Mouse (Mus musculus): ENCODE measurements around the gene Usp6nl.

Gene Usp6nl

DNA sequence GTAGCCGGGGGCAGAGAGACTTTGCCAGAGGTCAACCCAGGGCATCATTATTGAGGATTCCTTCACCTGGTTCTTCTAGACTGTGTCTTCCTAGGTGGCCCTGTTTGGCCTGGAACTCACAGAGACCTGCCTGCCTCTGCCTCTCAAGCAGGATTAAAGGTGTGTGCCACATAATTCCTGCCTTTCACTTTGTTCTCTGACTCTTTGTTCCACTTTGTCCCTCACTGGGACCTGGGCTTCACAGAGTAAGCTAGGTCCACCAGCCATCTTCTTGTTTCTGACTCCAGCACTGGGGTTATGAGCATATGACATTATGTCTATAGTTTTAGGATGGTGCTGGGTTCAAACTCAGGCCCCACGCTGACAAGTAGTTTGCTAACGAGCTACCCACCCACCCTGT, 144.9 kb downstream of the Usp6nl start:
- DNase-seq (ENCODE audit: low spot score in 2 of 2) = no peak

DNA sequence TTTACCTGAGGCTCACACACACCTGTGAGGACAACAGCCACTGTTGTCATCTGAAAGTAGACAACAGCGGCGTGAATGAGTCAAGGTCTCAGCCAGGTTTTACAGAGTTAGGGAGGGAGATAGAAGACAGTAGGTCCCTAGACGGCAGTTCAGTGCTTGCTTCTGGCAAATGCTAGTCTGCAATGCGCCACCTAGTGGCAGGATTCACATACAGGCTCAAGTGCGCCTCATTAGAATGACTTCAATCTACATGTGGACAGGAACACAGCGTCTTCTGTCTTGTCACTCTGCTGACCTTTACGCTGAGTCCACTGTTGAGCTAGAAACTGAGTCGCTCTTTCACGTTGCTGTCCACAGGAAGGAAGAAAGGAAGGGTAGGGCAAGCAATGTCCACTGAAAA, 146.7 kb downstream of the Usp6nl start:
- DNase-seq (ENCODE audit: low spot score in 2 of 2) = peak in 1 of 2 experiments; percentile 51

DNA sequence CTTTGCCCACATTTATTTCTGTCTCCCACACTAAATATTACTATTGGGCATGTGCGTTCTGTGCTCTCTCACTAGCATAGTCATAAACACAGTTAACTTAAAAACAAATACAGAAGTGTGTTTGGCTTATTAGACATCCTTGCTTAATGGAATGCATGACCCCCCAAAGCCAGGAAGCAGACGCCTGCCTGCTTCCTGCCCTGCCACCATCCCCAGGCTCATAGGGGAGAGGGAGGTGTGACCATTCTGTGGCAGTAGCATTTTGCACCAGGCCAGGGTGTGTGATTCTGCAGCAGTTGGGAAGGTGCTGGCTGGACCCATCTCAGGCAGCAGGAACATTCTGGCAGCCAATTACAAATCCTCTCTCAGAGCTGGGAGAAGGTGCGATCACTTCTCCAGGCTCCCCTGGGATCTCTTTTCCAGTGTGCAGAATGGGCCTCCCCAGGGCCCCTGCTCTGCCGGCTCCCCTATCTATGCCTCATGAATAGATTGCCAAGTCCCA, 148.7 kb downstream of the Usp6nl start:
- no peak for DNase-seq (ENCODE audit: low spot score in 2 of 2)

DNA sequence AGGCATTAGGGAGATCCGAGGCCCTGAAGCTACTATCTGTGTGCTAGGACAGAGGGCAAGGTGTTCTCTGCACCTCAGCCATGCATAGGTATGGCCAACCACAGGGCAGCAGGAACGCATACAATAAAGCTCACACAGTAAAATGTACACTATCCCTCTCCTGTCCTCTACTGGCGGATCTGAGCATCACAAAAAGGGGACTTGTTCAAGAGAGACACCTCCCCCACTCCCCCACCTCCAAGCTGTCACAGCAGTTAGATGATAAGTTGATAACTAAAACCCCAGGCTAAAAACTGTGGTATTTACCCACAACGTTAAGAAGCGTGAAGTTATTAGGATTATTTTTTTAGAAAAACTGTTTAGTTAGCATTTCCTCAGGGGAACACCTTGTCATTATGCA, 151.4 kb downstream of the Usp6nl start:
- DNase-seq (ENCODE audit: low spot score in 2 of 2) = no peak

DNA sequence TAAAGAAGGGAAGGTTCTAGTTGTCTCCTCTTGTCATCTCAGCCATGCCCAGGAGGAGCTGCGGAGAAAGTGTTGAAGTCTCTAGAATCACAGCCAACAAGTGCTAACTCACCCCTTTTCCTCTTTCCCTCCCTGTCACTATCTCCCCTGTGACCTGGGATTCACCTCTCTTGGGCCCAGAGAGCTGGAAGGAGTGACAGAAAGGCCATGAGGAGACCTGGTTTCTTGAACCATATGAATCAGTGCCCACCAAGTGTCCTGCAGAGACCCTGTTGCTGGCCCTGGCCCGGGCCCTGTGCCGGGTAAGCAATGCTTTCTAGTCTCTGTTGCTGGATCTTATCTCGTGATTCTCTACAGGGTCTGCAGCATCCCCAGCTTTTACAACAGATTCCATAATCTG, 155.4 kb downstream of the Usp6nl start:
- DNase-seq (ENCODE audit: low spot score in 2 of 2) = no peak

DNA sequence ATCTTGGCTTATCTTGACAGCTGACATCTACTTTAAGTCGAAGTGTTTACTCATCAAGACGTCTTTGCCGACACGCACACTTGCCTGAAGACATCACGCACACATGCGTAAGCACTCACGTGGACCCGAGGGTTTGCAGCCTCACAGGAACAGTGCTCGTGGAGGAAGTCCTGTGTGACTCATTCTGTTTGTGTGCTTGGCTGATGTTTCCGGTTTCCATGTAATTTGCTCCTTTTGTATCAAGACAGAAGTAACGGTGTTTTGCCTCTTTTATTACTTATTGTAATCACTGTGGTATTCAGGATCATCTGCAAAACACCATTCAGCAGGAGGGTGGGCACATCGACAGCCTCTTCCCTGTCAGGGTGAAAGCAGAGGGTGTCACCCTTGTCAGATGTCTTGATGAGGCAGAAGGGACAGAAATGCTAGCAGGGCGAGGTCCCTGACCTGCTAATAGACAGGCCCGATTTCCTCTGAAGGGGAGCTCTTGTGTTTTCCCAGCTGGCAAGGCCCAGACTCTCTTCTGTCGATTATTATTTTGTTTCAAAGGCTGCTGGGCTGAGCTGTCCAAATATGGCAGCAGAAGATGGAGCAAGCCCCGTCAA, 156.0 kb downstream of the Usp6nl start:
- no peak for DNase-seq (ENCODE audit: low spot score in 2 of 2)

DNA sequence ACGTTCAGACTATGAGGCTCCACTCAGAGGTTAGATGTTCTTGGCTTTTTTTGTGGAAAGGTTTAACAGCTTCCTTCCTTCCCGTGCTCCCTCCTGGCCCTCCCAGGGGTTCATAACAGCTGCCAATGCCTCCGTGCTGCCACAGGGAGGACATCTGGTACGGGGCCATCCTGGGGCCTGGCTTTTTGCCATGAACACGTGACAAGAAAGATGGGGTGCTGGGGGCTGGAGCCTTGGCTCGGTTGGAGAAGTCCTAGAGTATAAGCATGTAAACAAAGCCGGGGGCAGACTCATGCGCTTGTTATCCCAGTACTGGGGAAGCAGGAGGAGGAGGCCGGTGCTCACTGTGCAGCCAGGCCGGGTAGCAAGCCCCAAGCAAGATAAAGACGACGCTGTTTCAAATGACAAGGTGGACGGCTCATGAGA, 156.5 kb downstream of the Usp6nl start:
- peak; percentile 31 to 37 for DNase-seq (ENCODE audit: low spot score in 2 of 2)

DNA sequence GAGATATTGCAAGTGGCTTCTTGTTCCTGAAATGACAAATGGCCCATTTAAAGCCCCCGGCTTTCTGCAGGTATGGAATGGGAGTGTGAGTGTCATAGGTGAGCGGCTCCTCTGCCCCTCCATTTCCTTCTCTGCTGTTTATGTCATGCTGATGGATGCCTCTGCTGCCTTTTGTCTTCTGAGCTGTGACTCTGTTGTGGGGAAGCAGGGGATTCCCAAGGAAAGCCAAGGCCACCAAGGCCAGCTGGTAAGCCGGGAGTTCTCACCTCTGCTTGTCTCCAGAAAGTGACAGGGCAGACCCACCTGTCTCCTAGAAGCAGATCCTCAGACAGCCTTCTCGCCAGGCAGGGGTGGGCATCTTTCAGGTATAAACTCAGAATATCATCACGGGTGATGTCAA, 157.2 kb downstream of the Usp6nl start:
- no peak for DNase-seq (ENCODE audit: low spot score in 2 of 2)

DNA sequence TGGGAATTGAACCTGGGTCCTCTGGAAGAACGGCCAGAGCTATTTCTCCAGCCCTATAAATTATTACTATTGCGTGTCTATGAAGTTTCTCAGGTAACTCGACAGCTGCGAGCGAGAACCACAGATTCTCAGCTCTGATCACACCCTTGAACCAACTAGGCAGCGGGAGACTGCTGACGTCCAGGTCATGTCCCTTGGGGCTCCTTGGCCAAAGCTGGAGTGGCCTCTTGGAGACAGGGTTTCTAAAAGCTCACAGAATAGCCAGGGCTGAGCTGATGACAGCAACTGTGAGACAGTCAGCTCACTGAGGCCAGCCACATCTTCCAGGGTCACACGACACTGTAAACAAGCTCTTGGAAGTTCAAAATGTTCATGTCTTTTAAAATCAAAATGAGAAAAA, 159.5 kb downstream of the Usp6nl start:
- DNase-seq (ENCODE audit: low spot score in 2 of 2) = no peak

DNA sequence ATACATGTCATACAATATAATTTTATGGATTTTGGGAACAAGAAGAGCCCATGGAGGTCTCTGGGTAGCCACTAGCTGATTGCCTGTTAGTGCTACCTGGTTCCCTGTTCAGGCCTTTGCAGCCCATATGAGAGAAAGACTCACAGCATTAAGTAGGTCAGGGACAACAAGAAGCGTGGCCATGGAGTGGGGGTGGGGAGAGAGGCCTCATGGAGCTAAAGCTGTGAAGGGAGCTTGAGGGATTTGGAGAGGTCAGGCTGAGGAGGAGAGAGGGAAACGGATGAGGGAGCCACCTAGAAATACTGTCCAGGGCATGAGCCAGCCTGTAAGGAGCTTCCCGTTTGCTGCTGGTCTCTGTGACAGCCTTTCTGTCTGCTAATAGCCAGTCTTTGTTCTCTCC, 159.9 kb downstream of the Usp6nl start:
- DNase-seq (ENCODE audit: low spot score in 2 of 2) = no peak

DNA sequence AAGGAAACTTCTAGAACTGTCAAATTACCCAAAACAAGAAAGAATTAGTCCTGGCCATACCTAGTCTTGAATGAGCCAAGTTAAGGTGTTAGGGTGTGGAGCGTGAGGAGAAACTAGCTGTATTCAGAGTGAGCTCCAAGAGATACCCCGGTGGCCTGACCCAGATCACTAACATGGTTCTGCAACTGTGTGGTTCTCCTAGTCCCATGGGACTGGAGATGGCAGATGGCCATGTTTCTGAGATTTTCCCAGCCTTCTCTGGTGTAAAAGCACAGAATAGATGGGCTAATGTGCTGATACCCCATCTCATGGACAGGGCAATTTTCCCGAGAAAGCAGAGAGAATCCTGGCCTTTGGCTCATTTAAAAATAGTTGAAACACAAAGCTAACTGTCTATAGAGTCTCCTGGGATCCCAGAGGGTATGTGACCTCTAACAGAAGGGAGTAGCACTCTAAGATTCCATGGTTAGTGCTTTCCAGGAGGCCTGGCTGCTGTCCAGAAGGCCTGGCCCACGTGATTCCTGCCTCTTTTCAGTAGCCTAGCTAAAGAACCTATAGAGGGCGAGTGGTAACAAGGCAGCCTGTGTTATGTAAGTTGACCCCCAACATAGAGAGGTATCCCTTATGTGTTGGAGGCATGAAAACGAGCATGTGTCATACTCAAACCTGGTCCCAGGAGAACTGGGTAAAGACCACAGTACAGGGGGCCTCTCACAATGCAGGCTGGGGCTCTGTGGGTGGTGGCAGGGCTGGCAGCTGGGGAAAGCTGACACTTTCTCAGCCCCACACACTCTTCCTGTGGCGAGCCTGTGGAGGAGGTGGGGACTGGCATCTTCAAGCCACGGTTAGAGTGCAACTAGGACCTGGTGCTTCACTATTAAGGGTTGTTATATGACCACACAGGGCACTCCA, 160.9 kb downstream of the Usp6nl start:
- no peak for DNase-seq (ENCODE audit: low spot score in 2 of 2)

DNA sequence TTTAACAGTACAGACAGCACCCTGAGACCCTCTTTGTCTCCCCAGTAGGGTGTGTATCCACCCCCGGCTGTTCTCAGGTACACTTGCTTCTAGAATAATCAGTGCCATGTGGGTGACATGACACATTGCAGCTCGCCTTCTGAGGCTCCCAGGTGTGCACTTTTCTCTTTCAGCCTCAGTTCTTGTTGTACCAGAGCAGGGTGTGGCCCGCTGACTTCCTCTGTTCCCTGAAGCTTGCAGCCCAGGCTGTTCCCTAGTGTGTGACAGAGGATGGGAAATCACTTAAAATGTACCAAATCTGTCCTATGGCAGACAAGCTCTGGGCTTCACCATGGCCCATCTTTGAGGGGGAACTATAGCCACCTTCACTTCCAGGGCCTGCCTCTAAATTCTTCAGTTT, 161.7 kb downstream of the Usp6nl start:
- no peak for DNase-seq (ENCODE audit: low spot score in 2 of 2)

DNA sequence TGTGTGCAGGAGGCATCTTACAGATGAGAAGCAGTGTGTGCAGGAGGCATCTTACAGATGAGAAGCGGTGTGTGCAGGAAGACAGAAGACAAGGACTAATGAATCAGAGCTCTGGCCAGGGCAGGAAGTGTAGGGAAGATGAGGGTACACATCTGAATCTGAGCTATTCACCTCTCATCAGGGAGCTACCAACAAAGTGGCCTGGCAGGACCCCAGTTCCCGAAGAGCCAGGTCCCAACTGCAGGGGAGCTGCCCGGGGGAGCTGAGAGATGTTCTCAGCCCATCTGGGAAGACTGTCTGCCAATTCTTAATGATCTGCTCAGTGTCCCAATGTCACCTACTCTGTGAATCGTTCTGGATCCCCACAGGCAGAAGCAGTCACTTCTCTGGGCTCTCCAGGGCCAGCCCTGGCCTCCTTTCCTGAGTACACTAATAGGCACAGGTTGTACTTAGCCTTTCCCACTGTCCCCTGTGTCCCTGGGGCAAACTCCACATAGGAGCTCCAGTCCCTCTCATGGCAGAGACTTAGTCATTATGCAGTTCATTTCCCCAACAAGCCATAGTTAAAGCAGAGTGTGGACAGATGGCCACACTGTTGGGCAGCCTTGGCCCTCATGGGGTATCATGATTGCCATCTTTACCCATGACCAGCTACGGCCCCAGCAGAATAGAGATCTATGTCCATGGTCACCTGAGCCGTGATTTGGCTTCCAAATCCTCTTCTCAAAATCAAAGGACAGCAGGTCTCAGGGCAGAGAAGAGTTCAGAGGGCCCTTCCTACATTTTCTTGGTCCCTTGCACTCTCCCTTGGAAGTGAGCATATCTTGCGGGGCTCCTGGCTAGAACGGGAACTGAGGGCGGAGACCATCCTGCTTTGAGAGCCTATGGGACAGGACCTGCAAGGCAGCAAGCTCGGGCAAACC, 165.4 kb downstream of the Usp6nl start:
- no peak for DNase-seq (ENCODE audit: low spot score in 2 of 2)

DNA sequence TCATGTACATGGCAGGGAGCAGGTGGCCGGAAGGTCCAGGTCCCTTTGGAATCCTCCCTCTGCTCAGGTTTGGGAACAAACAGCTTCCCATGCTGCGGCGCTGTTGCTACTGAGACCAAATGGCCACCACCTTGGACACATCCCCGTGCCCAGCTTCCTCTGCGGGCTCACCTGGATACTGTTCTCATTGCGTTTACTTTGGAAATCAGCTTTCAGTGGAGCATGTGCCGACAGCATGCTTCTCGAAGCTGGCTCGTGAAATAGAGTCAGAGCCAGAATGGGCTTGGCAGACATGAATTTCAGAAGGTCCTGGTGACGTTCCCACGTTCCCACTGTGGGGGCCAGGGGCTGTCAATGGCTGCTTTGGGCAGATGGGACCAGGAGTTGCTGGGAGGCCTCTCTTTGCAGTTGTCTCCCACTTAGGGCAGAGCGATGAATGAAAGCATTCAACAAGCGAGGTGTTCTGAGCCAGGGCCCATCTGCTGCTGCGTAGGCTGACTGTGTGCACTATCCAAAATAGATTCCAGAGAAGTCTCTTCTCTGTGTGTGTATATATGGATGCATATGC, 166.1 kb downstream of the Usp6nl start:
- peak in 1 of 2 experiments; percentile 26 for DNase-seq (ENCODE audit: low spot score in 2 of 2)

DNA sequence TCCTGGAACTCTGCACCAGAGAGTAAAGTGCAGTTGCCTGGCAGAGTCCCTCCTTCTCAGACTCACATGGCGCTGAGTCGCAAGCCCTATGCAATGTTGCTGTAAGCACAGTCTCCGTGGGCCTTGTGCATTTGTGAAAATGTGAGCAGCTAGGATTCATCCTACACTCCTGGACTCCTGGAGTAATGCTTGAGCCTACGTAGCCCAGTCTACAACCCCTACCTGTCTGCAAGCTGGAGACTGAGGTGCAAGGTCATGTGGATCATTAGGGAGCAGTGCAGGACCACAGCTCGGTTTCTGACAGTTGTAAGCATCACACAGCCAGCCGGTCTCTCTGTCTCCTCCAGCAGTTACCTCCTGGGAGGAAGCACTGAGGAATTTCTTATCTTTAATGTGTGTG, 167.6 kb downstream of the Usp6nl start:
- DNase-seq (ENCODE audit: low spot score in 2 of 2) = no peak

DNA sequence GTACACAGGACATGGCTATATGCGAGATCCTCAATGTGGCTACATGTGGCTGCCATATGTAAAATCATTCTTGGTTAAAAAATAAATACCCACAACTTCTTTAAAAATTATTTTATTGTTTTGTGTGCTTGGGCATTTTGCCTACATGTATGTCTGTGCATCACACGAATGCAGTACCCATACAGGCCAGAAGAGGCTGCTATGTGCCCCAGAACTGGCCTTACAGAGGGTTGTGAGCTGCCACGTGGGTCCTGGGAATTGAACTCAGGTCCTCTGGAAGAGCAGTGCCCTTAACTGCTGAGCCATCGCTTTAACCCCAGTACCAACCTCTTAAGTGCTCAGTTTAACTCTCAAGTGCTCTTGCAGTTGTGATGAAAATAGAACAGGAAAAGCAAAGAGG, 168.4 kb downstream of the Usp6nl start:
- DNase-seq (ENCODE audit: low spot score in 2 of 2) = no peak

DNA sequence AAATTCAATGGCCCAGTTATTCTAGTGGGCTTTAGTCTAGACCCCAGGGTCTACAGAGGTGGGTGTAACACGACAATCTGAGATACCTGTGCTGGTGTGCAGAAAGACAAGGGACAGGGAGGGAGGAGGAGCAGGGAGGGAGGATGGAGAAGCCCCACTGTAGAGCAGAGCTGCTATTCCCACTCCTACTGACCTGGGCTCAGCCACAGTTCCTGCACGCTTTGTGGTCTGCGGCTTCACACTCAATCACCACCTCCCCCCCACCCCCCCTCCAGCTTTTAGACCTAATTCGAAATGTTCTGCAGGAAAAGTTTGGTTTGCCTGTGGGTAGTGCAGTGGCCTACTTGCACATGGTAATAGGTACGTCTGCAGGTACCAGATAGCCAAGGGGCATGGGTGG, 171.4 kb downstream of the Usp6nl start:
- no peak for DNase-seq (ENCODE audit: low spot score in 2 of 2)

Measured in frontal cortex, postnatal 10 days (tissue).